12 mouse cellular contexts compared by ENCODE assay signal in the genomic region with DNA sequence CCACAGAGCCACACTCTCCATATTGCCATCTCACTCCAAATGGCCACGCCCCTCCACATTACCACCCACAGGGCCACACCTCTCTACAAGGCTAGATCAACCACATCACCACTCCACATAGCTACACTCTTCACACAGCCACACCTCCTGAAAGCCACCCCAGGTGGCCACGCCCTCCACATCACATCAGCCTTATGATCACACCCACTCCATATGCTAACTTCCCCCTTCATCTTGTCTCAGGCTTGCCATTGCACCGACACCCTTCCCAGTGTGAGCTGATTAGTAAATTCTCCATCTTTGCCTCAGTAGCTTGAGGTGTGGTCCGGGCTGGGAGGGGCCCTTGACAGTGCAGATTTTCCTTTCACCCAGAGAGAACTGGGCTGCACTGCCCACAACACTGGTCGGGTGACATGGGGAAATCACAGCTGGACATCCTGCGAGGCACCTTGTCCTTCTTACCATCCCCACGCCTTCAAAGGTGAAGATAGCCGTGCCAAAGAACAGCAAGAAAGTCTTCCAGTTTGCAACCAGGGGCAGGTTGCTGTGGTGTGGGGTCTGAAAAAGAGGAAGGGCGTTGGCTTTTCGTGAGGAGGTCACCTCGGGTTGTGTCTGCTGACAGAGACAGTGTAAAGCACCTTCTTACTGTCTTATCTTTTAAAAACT. TPM values are rescaled to one million over a fixed set of nuclear protein-coding genes. Genes with fewer than 3 reads are reported as not detected.
DNase-seq lines count a peak whose midpoint lies in the region; ATAC-seq and TF ChIP-seq lines count a peak whose summit lies in the region.
"Had no signal": no experiment of that assay in that cellular context is flagged by ENCODE, and none has a peak within 500 bp of the region (broad histone marks: within the 10 kb centered on the region; RNA-seq: fewer than 3 reads in every experiment).

No protein-coding gene starts in this region.

- peak; percentile 92 for ATAC-seq in granulocyte monocyte progenitor cell, adult 5-6 weeks (replicated peaks; ENCODE audit: poor library complexity, severe bottlenecking)
- ATAC-seq in megakaryocyte-erythroid progenitor cell, adult 5-6 weeks (replicated peaks; ENCODE audit: low FRiP score, low TSS enrichment, poor library complexity, severe bottlenecking), result peak; percentile 90
- ATAC-seq in midbrain, embryonic 14.5 days (ENCODE audit: low FRiP score, low TSS enrichment), result no peak

- no peak for TF ChIP-seq CTCF in thymus, adult 2 months (IDR thresholded peaks at IDR 0.05; ENCODE audit: borderline replicate concordance, control insufficient read depth, extremely low read depth, insufficient read depth, low read length, poor library complexity)

- TF ChIP-seq POLR2A in thymus, adult 2 months (IDR thresholded peaks at IDR 0.05; ENCODE audit: control insufficient read depth, extremely low read depth, insufficient read depth, low read length, poor library complexity), result no peak

- H3K9ac ChIP-seq in midbrain, embryonic 14.5 days (replicated peaks; ENCODE audit: low read length), result no peak overlapping the region

- no peaks in the 10 kb centered on the region for H3K9me3 ChIP-seq in midbrain, embryonic 14.5 days (ENCODE audit: control insufficient read depth, low read length)

- peaks cover 13% of the 10 kb centered on the region for H3K4me1 ChIP-seq in thymus, adult 2 months (replicated peaks; ENCODE audit: control insufficient read depth, insufficient read depth, low read length)
- H3K4me1 ChIP-seq in midbrain, embryonic 14.5 days (ENCODE audit: control insufficient read depth, insufficient read depth, low read length), result no peaks in the 10 kb centered on the region

- H3K27me3 ChIP-seq in thymus, adult 2 months (ENCODE audit: control insufficient read depth, insufficient read depth, low read length), result no peaks in the 10 kb centered on the region
- no peaks in the 10 kb centered on the region for H3K27me3 ChIP-seq in midbrain, embryonic 14.5 days (ENCODE audit: control insufficient read depth, insufficient read depth, low read length)

- no peaks in the 10 kb centered on the region for H3K36me3 ChIP-seq in thymus, adult 2 months (ENCODE audit: control insufficient read depth, insufficient read depth, low read length)
- H3K36me3 ChIP-seq in midbrain, embryonic 14.5 days (ENCODE audit: control insufficient read depth, insufficient read depth, low read length), result no peaks in the 10 kb centered on the region

- peak overlapping the region; percentile 12; the same call in 1 of the 2 replicates for H3K27ac ChIP-seq in thymus, adult 2 months (ENCODE audit: control insufficient read depth, insufficient read depth, low read length)
- no peak overlapping the region for H3K27ac ChIP-seq in midbrain, embryonic 14.5 days (replicated peaks; ENCODE audit: low read depth, low read length)
- H3K27ac ChIP-seq: heart, adult 2 months had no signal

- WGBS in thymus, adult 2 months, result 60% methylated on average over 11 of the region's 11 CpGs
- 91% methylated on average over 11 of the region's 11 CpGs for WGBS in midbrain, embryonic 14.5 days

- no peak for DNase-seq in thymus, adult 2 months
- no peak for DNase-seq in thymus, adult 18-20 months
- peak; percentile 45 for DNase-seq in thymus, postnatal 4 days
- DNase-seq in layer of hippocampus, postnatal 36 days, result no peak
- no peak for DNase-seq in cerebellum, postnatal 10 days
- no peak for DNase-seq in midbrain, embryonic 14.5 days
- DNase-seq: kidney, adult 9 months; right cerebral cortex, postnatal 14 days had no signal

- H3K4me3 ChIP-seq in thymus, adult 2 months (ENCODE audit: control insufficient read depth, insufficient read depth, low read length), result no peak overlapping the region
- no peak overlapping the region for H3K4me3 ChIP-seq in midbrain, embryonic 14.5 days (replicated peaks; ENCODE audit: low read depth, low read length)
- H3K4me3 ChIP-seq: heart, adult 2 months had no signal

- H3K4me2 ChIP-seq in midbrain, embryonic 14.5 days (ENCODE audit: low read length), result no peak overlapping the region

RNA-seq across cellular contexts. Expression of a gene that starts 20.3 kb away (rescaled TPM):
- polyA plus RNA-seq in thymus, adult 2 months (2012; rRNA removed), result 0.48 and 0.74 TPM in 2 replicates
- not detected in 2 replicates for total RNA-seq in granulocyte monocyte progenitor cell, adult 5-6 weeks (2014; fragmentation: Nextera tagmentation)
- not detected in 2 replicates for total RNA-seq in granulocyte monocyte progenitor cell, adult 5-6 weeks (2017)
- total RNA-seq in megakaryocyte-erythroid progenitor cell, adult 5-6 weeks (2014; fragmentation: Nextera tagmentation), result not detected in 2 replicates
- total RNA-seq in megakaryocyte-erythroid progenitor cell, adult 5-6 weeks (2017), result not detected in 2 replicates
- total RNA-seq in layer of hippocampus, postnatal 36 days (2021), result not detected
- polyA plus RNA-seq in midbrain, embryonic 14.5 days (2014; fragmentation: Nextera tagmentation; extraction: Ambion mirVana), result not detected in 2 replicates
- total RNA-seq: heart, adult 2 months had no signal
- polyA plus RNA-seq: embryonic facial prominence, embryonic 11.5 days; heart, adult 2 months had no signal

RNA-seq across cellular contexts. Expression of a gene that starts 33.3 kb away (rescaled TPM):
- polyA plus RNA-seq in thymus, adult 2 months (2012; rRNA removed), result 37.2 and 39.9 TPM in 2 replicates
- 84.3 and 86.4 TPM in 2 replicates for total RNA-seq in granulocyte monocyte progenitor cell, adult 5-6 weeks (2014; fragmentation: Nextera tagmentation)
- total RNA-seq in granulocyte monocyte progenitor cell, adult 5-6 weeks (2017), result 61.3 and 72.4 TPM in 2 replicates
- total RNA-seq in megakaryocyte-erythroid progenitor cell, adult 5-6 weeks (2014; fragmentation: Nextera tagmentation), result 6.2 and 8.6 TPM in 2 replicates
- 9.0 and 16.7 TPM in 2 replicates for total RNA-seq in megakaryocyte-erythroid progenitor cell, adult 5-6 weeks (2017)
- total RNA-seq in layer of hippocampus, postnatal 36 days (2021), result 10 to 100 TPM; 33.7 to 34.1 TPM
- 23.4 and 23.6 TPM in 2 replicates for polyA plus RNA-seq in midbrain, embryonic 14.5 days (2014; fragmentation: Nextera tagmentation; extraction: Ambion mirVana)

RNA-seq across cellular contexts. Expression of a gene that starts 53.3 kb away (rescaled TPM):
- 13.9 and 16.5 TPM in 2 replicates for polyA plus RNA-seq in thymus, adult 2 months (2012; rRNA removed)
- total RNA-seq in granulocyte monocyte progenitor cell, adult 5-6 weeks (2014; fragmentation: Nextera tagmentation), result 16.8 and 18.9 TPM in 2 replicates
- total RNA-seq in granulocyte monocyte progenitor cell, adult 5-6 weeks (2017), result 21.1 and 22.7 TPM in 2 replicates
- total RNA-seq in megakaryocyte-erythroid progenitor cell, adult 5-6 weeks (2014; fragmentation: Nextera tagmentation), result 4.8 and 8.8 TPM in 2 replicates
- 9.6 and 15.9 TPM in 2 replicates for total RNA-seq in megakaryocyte-erythroid progenitor cell, adult 5-6 weeks (2017)
- total RNA-seq in layer of hippocampus, postnatal 36 days (2021), result under 1 TPM in 1 of 2 experiments, not detected in 1; 0.35 TPM
- polyA plus RNA-seq in midbrain, embryonic 14.5 days (2014; fragmentation: Nextera tagmentation; extraction: Ambion mirVana), result 0.14 and 0.26 TPM in 2 replicates

RNA-seq across cellular contexts. Expression of a gene that starts 53.7 kb away (rescaled TPM):
- polyA plus RNA-seq in thymus, adult 2 months (2012; rRNA removed), result 38.6 and 44.6 TPM in 2 replicates
- total RNA-seq in granulocyte monocyte progenitor cell, adult 5-6 weeks (2014; fragmentation: Nextera tagmentation), result 6.5 and 7.6 TPM in 2 replicates
- 1.9 and 2.8 TPM in 2 replicates for total RNA-seq in granulocyte monocyte progenitor cell, adult 5-6 weeks (2017)
- total RNA-seq in megakaryocyte-erythroid progenitor cell, adult 5-6 weeks (2014; fragmentation: Nextera tagmentation), result not detected in 2 replicates
- total RNA-seq in megakaryocyte-erythroid progenitor cell, adult 5-6 weeks (2017), result not detected in 2 replicates
- total RNA-seq in layer of hippocampus, postnatal 36 days (2021), result under 1 TPM in 1 of 2 experiments, not detected in 1; 0.15 TPM
- polyA plus RNA-seq in midbrain, embryonic 14.5 days (2014; fragmentation: Nextera tagmentation; extraction: Ambion mirVana), result 0.12 TPM in 1 of 2 replicates, not detected in the other

Comparison
In these comparisons a context has a peak if more than half of its experiments do, and no peak if none do; other contexts are left out.
1. RNA of a gene that starts 53.3 kb away (total RNA-seq): 16.8 to 22.7 TPM in granulocyte monocyte progenitor cell, adult 5-6 weeks and 4.8 to 15.9 TPM in megakaryocyte-erythroid progenitor cell, adult 5-6 weeks; 0.35 TPM in layer of hippocampus, postnatal 36 days; every median in the first group is over 4 times any median in the second.